Mouse (Mus musculus): Measurements from ENCODE around the gene Ifitm3. TPM values are rescaled to one million over a fixed set of nuclear protein-coding genes. Genes with fewer than 3 reads are reported as not detected.

Ifitm3 gene
- polyA plus RNA-seq, 1 experiment from 2014 or later, result 20.6 TPM

DNA sequence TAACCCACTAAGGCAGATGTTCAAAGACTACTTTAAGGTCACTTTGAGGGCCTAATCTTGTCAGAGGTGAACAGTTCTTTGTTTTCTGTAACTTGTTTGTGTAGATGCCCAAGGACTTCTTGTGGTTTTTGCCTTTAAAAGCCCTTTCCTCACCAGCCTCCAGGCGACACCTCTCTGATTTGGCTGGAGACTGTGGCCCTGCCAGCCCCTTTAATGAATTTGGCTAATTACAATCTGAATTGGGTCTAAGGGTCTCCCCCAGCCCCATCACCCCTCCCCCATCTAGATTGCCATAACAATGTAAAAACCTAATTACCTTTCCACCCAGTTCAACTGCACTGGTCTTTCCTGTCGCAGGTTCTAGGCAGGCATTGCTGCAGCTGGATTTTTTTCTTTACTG, 47.8 kb downstream of the Ifitm3 start:
- H3K4me1 ChIP-seq (replicated peaks; ENCODE audit: control insufficient read depth, insufficient read depth, low read length), result no peaks in the 10 kb centered on the region
- no peak for ATAC-seq (ENCODE audit: low FRiP score)
- H3K9ac ChIP-seq (ENCODE audit: low read depth, low read length), result no peak overlapping the region
- WGBS, result 58% methylated on average over 2 of the region's 2 CpGs
- no peak overlapping the region for H3K4me3 ChIP-seq (ENCODE audit: low read depth, low read length)
- DNase-seq (ENCODE audit: low spot score), result no peak
- no peaks in the 10 kb centered on the region for H3K9me3 ChIP-seq (ENCODE audit: control insufficient read depth, low read length)
- H3K27ac ChIP-seq (ENCODE audit: low read depth, low read length), result no peak overlapping the region
- no peak overlapping the region for H3K4me2 ChIP-seq (replicated peaks; ENCODE audit: low read depth, low read length)
- no peaks in the 10 kb centered on the region for H3K27me3 ChIP-seq (ENCODE audit: control insufficient read depth, insufficient read depth, low read length)
- H3K36me3 ChIP-seq (ENCODE audit: control insufficient read depth, insufficient read depth, low read length), result no peaks in the 10 kb centered on the region

DNA sequence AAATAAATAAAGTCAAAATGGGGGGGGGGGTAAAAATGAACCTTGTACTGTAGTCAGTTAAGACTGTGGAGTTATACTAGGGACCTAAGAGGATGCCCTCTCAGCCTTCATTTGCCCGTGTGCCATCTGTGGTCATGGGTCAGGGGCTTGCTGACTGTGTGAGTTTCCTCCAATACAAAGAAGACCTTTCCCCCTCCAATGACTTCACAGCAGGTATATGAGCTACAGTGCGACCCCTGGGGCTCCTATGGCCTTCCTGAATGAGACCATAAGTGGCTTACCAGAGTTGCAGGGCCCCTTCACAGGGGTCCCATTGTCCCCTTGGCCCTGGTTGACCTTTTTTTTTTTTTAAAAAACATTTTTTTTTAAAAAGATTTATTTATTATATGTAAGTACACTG, 49.2 kb downstream of the Ifitm3 start:
- H3K4me2 ChIP-seq (replicated peaks; ENCODE audit: low read depth, low read length), result no peak overlapping the region
- H3K27ac ChIP-seq (ENCODE audit: low read depth, low read length), result no peak overlapping the region
- no peak for DNase-seq (ENCODE audit: low spot score)
- H3K9me3 ChIP-seq (ENCODE audit: control insufficient read depth, low read length), result no peaks in the 10 kb centered on the region
- WGBS, result 62% methylated on average over 2 of the region's 2 CpGs
- no peak overlapping the region for H3K4me3 ChIP-seq (ENCODE audit: low read depth, low read length)
- no peak for ATAC-seq (ENCODE audit: low FRiP score)
- H3K36me3 ChIP-seq (ENCODE audit: control insufficient read depth, insufficient read depth, low read length), result no peaks in the 10 kb centered on the region
- no peak overlapping the region for H3K9ac ChIP-seq (ENCODE audit: low read depth, low read length)
- H3K27me3 ChIP-seq (ENCODE audit: control insufficient read depth, insufficient read depth, low read length), result no peaks in the 10 kb centered on the region
- no peaks in the 10 kb centered on the region for H3K4me1 ChIP-seq (replicated peaks; ENCODE audit: control insufficient read depth, insufficient read depth, low read length)

DNA sequence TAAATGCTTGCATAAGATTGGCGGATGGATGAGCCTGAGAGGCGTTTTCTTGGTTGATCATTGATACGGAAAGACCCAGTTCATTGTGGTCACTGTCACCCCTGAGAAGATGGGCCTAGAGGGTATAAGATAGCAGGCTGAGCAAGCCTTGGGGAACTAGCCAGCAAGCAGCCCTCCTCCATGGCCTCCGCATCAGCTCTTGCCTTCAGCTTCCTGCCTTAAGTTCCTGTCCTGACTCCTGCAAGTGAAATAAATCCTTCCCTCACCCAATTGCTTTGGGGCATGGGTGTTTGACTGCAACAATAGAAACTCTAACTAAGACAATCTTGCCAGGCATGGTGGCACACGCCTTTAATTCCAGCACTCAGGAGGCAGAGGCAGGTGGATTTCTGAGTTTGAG, 50.5 kb downstream of the Ifitm3 start:
- no peaks in the 10 kb centered on the region for H3K36me3 ChIP-seq (ENCODE audit: control insufficient read depth, insufficient read depth, low read length)
- no peak overlapping the region for H3K9ac ChIP-seq (ENCODE audit: low read depth, low read length)
- no peak overlapping the region for H3K27ac ChIP-seq (ENCODE audit: low read depth, low read length)
- H3K4me3 ChIP-seq (ENCODE audit: low read depth, low read length), result no peak overlapping the region
- H3K4me2 ChIP-seq (replicated peaks; ENCODE audit: low read depth, low read length), result no peak overlapping the region
- H3K27me3 ChIP-seq (ENCODE audit: control insufficient read depth, insufficient read depth, low read length), result no peaks in the 10 kb centered on the region
- H3K4me1 ChIP-seq (replicated peaks; ENCODE audit: control insufficient read depth, insufficient read depth, low read length), result no peaks in the 10 kb centered on the region
- H3K9me3 ChIP-seq (ENCODE audit: control insufficient read depth, low read length), result no peaks in the 10 kb centered on the region
- 62% methylated on average over 5 of the region's 5 CpGs for WGBS
- no peak for DNase-seq (ENCODE audit: low spot score)
- ATAC-seq (ENCODE audit: low FRiP score), result no peak

Other genes with a start within 250 kb of the Ifitm3 start
- not detected in 2 replicates for gene Cyp2e1, start 247.0 kb downstream of the Ifitm3 start, polyA plus RNA-seq (2014; fragmentation: Nextera tagmentation; extraction: Ambion mirVana)
- gene Syce1, start 222.9 kb downstream of the Ifitm3 start, polyA plus RNA-seq (2014; fragmentation: Nextera tagmentation; extraction: Ambion mirVana), result 0.45 TPM in 1 of 2 replicates, not detected in the other
- gene Zfp941, start 188.6 kb downstream of the Ifitm3 start, polyA plus RNA-seq (2014; fragmentation: Nextera tagmentation; extraction: Ambion mirVana), result 6.4 and 8.1 TPM in 2 replicates
- 0.25 TPM in 1 of 2 replicates, not detected in the other for gene Urah, start 175.8 kb downstream of the Ifitm3 start, polyA plus RNA-seq (2014; fragmentation: Nextera tagmentation; extraction: Ambion mirVana)
- not detected in 2 replicates for gene Scgb1c1, start 165.2 kb downstream of the Ifitm3 start, polyA plus RNA-seq (2014; fragmentation: Nextera tagmentation; extraction: Ambion mirVana)
- gene Odf3, start 163.0 kb downstream of the Ifitm3 start, polyA plus RNA-seq (2014; fragmentation: Nextera tagmentation; extraction: Ambion mirVana), result not detected in 2 replicates
- gene Gm45785, start 154.4 kb downstream of the Ifitm3 start, polyA plus RNA-seq (2014; fragmentation: Nextera tagmentation; extraction: Ambion mirVana), result not detected in 2 replicates
- gene Ric8a, start 153.8 kb downstream of the Ifitm3 start, polyA plus RNA-seq (2014; fragmentation: Nextera tagmentation; extraction: Ambion mirVana), result 74.6 and 74.8 TPM in 2 replicates
- 24.2 and 28.9 TPM in 2 replicates for gene Bet1l, start 153.2 kb downstream of the Ifitm3 start, polyA plus RNA-seq (2014; fragmentation: Nextera tagmentation; extraction: Ambion mirVana)
- gene Psmd13, start 128.8 kb downstream of the Ifitm3 start, polyA plus RNA-seq (2014; fragmentation: Nextera tagmentation; extraction: Ambion mirVana), result 182 and 243 TPM in 2 replicates
- 21.6 and 23.3 TPM in 2 replicates for gene Sirt3, start 128.5 kb downstream of the Ifitm3 start, polyA plus RNA-seq (2014; fragmentation: Nextera tagmentation; extraction: Ambion mirVana)
- 0.86 TPM in 1 of 2 replicates, not detected in the other for gene Cox8b, start 110.3 kb downstream of the Ifitm3 start, polyA plus RNA-seq (2014; fragmentation: Nextera tagmentation; extraction: Ambion mirVana)
- 0.06 and 0.17 TPM in 2 replicates for gene Nlrp6, start 89.9 kb downstream of the Ifitm3 start, polyA plus RNA-seq (2014; fragmentation: Nextera tagmentation; extraction: Ambion mirVana)
- gene Pgghg, start 69.4 kb downstream of the Ifitm3 start, polyA plus RNA-seq (2014; fragmentation: Nextera tagmentation; extraction: Ambion mirVana), result 9.7 and 10.6 TPM in 2 replicates
- 0.27 and 0.54 TPM in 2 replicates for gene Ifitm5, start 60.5 kb downstream of the Ifitm3 start, polyA plus RNA-seq (2014; fragmentation: Nextera tagmentation; extraction: Ambion mirVana)
- gene Gm45717, start 54.8 kb downstream of the Ifitm3 start, polyA plus RNA-seq (2014; fragmentation: Nextera tagmentation; extraction: Ambion mirVana), result not detected in 2 replicates
- gene Ifitm2, start 54.8 kb downstream of the Ifitm3 start, polyA plus RNA-seq (2014; fragmentation: Nextera tagmentation; extraction: Ambion mirVana), result 290 and 308 TPM in 2 replicates
- 6.9 and 7.8 TPM in 2 replicates for gene Ifitm1, start 43.5 kb downstream of the Ifitm3 start, polyA plus RNA-seq (2014; fragmentation: Nextera tagmentation; extraction: Ambion mirVana)
- 0.24 TPM in 1 of 2 replicates, not detected in the other for gene Ifitm6, start 7.2 kb upstream of the Ifitm3 start, polyA plus RNA-seq (2014; fragmentation: Nextera tagmentation; extraction: Ambion mirVana)
- not detected in 2 replicates for gene Gm17387, start 18.4 kb upstream of the Ifitm3 start, polyA plus RNA-seq (2014; fragmentation: Nextera tagmentation; extraction: Ambion mirVana)
- 15.1 and 18.1 TPM in 2 replicates for gene B4galnt4, start 50.3 kb upstream of the Ifitm3 start, polyA plus RNA-seq (2014; fragmentation: Nextera tagmentation; extraction: Ambion mirVana)
- gene Pkp3, start 67.4 kb upstream of the Ifitm3 start, polyA plus RNA-seq (2014; fragmentation: Nextera tagmentation; extraction: Ambion mirVana), result 2.0 and 2.6 TPM in 2 replicates
- gene Sigirr, start 89.8 kb upstream of the Ifitm3 start, polyA plus RNA-seq (2014; fragmentation: Nextera tagmentation; extraction: Ambion mirVana), result 1.0 and 2.1 TPM in 2 replicates
- 0.48 and 0.70 TPM in 2 replicates for gene Ano9, start 107.0 kb upstream of the Ifitm3 start, polyA plus RNA-seq (2014; fragmentation: Nextera tagmentation; extraction: Ambion mirVana)
- 65.2 and 73.5 TPM in 2 replicates for gene Ptdss2, start 111.6 kb upstream of the Ifitm3 start, polyA plus RNA-seq (2014; fragmentation: Nextera tagmentation; extraction: Ambion mirVana)
- gene Rnh1, start 162.1 kb upstream of the Ifitm3 start, polyA plus RNA-seq (2014; fragmentation: Nextera tagmentation; extraction: Ambion mirVana), result 59.6 and 64.4 TPM in 2 replicates
- gene Hras, start 183.2 kb upstream of the Ifitm3 start, polyA plus RNA-seq (2014; fragmentation: Nextera tagmentation; extraction: Ambion mirVana), result 98.0 and 99.6 TPM in 2 replicates
- 6.2 and 7.8 TPM in 2 replicates for gene Lrrc56, start 183.4 kb upstream of the Ifitm3 start, polyA plus RNA-seq (2014; fragmentation: Nextera tagmentation; extraction: Ambion mirVana)
- 2.3 and 3.3 TPM in 2 replicates for gene Lmntd2, start 203.3 kb upstream of the Ifitm3 start, polyA plus RNA-seq (2014; fragmentation: Nextera tagmentation; extraction: Ambion mirVana)
- 36.4 and 37.8 TPM in 2 replicates for gene Rassf7, start 205.1 kb upstream of the Ifitm3 start, polyA plus RNA-seq (2014; fragmentation: Nextera tagmentation; extraction: Ambion mirVana)
- gene Phrf1, start 218.0 kb upstream of the Ifitm3 start, polyA plus RNA-seq (2014; fragmentation: Nextera tagmentation; extraction: Ambion mirVana), result 67.1 and 78.6 TPM in 2 replicates

Data from hindbrain, embryonic 11.5 days (tissue).